Mouse (Mus musculus) spleen, adult 18-20 months (tissue): Measurements from ENCODE around the gene 4930430F08Rik.
"Not testable (repeated sequence)": the region's sequence is repeated elsewhere in the genome, so short reads cannot be mapped to it uniquely, and the experiment has no call there.

Experiments
- DNase-seq, 2 experiments: peaks; one replicate each; pipeline ENCODE4 v3.0.0; 2022; ENCODE audit warnings: mixed read lengths in 2 of 2

4930430F08Rik gene

GRCm38 (mm10) chr10:100590323-100590722, at the start of gene 4930430F08Rik, which contains the start of gene 1700017N19Rik:
4930430F08Rik (minus strand) TSS chr10:100590423.
1700017N19Rik (plus strand) TSS chr10:100590484.
- DNase-seq: no peak

- DNase-seq: peak in 1 of 2 experiments; percentile 28
Measured at GRCm38 (mm10) chr10:100629762-100630438, 39.7 kb upstream of the 4930430F08Rik start.

GRCm38 (mm10) chr10:100622494-100622893, 32.3 kb upstream of the 4930430F08Rik start:
- DNase-seq: no peak

GRCm38 (mm10) chr10:100620040-100620439, 29.8 kb upstream of the 4930430F08Rik start:
- DNase-seq: no peak

- no peak for DNase-seq
Measured at GRCm38 (mm10) chr10:100619474-100619873, 29.3 kb upstream of the 4930430F08Rik start.

- no peak for DNase-seq
Measured at GRCm38 (mm10) chr10:100617233-100617903, 27.1 kb upstream of the 4930430F08Rik start.

GRCm38 (mm10) chr10:100604254-100604653, 14.0 kb upstream of the 4930430F08Rik start:
- no peak for DNase-seq

- DNase-seq: no peak
Measured at GRCm38 (mm10) chr10:100603511-100603910, 13.3 kb upstream of the 4930430F08Rik start.

- DNase-seq: no peak
Measured at GRCm38 (mm10) chr10:100598339-100598738, 8.1 kb upstream of the 4930430F08Rik start.

GRCm38 (mm10) chr10:100588932-100589388, 1.3 kb downstream of the 4930430F08Rik start:
- DNase-seq: peak; percentile 72 to 85

- DNase-seq: no peak
Measured at GRCm38 (mm10) chr10:100588524-100588923, 1.7 kb downstream of the 4930430F08Rik start.

GRCm38 (mm10) chr10:100584178-100584577, 6.0 kb downstream of the 4930430F08Rik start:
- DNase-seq: no peak

- no peak for DNase-seq
Measured at GRCm38 (mm10) chr10:100575294-100575693, 14.9 kb downstream of the 4930430F08Rik start.

GRCm38 (mm10) chr10:100574505-100575149, 15.6 kb downstream of the 4930430F08Rik start:
- DNase-seq: no peak

- DNase-seq: no peak
Measured at GRCm38 (mm10) chr10:100571707-100572106, 18.5 kb downstream of the 4930430F08Rik start.

GRCm38 (mm10) chr10:100564112-100564511, 26.1 kb downstream of the 4930430F08Rik start:
- DNase-seq: no peak

- not testable (repeated sequence) for DNase-seq
Measured at GRCm38 (mm10) chr10:100560194-100560883, 29.9 kb downstream of the 4930430F08Rik start.

- DNase-seq: no peak
Measured at GRCm38 (mm10) chr10:100556566-100557175, 33.6 kb downstream of the 4930430F08Rik start.

GRCm38 (mm10) chr10:100524499-100525390, 65.5 kb downstream of the 4930430F08Rik start:
- no peak for DNase-seq

GRCm38 (mm10) chr10:100522330-100522729, 67.9 kb downstream of the 4930430F08Rik start:
- DNase-seq: no peak
